Mouse (Mus musculus) brown adipose tissue, adult 24 weeks (tissue): ENCODE measurements around the gene Med12l. TPM values are rescaled to one million over a fixed set of nuclear protein-coding genes. Genes with fewer than 3 reads are reported as not detected.

Experiments
- H3K27ac ChIP-seq: fragments of 200-500 bp; replicated peaks from 2 replicates; pipeline ENCODE4 v1.5.1; 2012; ENCODE audit warnings: low read depth, mild to moderate bottlenecking, low read length
- H3K4me1 ChIP-seq: fragments of 200-500 bp; 2 replicates; pipeline ENCODE4 v1.6.1; 2012; ENCODE audit warnings: low read length, mixed read lengths; ENCODE audit not compliant: control insufficient read depth, insufficient read depth, insufficient read length
- H3K4me3 ChIP-seq: fragments of 200-500 bp; 2 replicates; pipeline ENCODE4 v1.5.1; 2012; ENCODE audit warnings: low read depth, mild to moderate bottlenecking, low read length, moderate library complexity; ENCODE audit not compliant: insufficient read depth
- polyA plus RNA-seq: library from polyadenylated mRNA; stranded (reverse); fragments of >200 nt; gene quantifications from 2 replicates; pipeline ENCODE4 v1.2.4, GENCODE M21; 2012; ENCODE audit not compliant: missing spikeins, insufficient read depth, insufficient read length

The Med12l gene
- polyA plus RNA-seq, 1 experiment: 3.7 TPM

DNA sequence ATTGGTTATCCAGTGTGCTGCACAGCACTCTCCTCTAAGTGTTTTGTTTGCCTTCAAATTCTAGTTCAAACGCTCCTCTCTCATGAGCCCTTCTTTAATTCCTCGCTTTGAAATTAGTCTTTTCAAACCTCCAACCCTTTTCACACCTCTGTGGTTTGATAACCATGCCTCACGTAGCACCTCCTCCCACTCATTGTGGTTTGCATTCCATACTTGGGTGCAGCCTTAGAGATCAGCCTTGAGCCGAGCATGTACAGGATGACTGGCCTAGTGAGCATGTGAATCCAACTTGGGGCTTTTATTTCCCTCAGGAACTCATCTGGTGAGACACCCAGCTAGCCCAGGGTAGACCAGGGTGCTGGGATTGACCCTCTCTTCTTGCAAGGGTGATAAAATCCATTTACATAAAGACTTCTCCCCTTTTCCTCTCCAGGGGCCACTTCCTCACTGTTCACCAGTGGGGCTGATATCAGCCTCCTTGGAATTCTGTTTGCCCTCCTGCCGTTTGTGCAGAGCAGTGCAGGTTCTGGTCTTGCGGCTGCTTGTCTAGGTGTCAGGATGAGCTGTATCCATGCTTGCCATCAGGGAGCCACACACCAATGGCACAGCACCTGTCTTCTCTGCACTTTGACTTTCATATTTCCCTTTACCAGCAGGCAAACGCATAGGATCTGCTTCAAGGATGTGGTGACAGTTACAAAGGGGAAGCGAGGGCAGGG is 198.3 kb downstream of the Med12l start:
- H3K27ac ChIP-seq: no peak overlapping the region
- no peak overlapping the region for H3K4me3 ChIP-seq
- H3K4me1 ChIP-seq: no peaks in the 10 kb centered on the region

DNA sequence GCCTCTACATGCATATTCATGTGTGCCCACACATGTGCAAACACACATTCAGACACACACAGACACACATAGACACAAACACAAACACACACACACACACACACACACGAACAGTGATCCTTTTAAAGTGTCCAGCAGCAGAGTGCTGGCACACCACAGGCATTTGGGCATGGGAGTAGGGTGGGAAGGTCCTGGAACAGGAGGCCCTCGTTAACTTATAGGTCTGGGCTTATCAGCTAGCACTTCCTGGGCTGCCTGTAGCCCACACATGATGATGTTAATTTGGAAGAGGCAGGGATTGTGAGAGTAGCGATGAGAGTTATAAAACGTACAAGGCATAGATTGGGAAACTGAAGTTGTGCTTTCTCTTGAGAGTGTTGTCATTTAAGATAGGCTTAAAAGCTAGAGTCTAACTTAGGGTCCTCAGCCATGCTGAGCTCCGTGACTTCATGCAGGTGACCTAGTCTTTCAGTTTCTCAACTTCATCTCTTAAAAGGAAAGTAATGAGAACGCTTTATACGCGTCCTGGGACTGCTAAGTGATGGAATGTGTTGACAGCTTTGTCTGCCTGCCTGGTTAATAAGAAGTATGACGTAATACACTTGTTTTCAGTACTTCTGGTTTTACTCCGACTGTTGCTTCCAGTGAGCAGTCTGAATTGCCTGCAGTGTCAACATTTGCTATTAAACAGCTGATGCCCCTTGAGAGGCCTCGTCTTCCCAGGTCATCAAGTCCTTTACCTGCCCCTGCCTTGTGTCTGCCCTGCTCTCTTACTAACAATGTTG is 199.3 kb downstream of the Med12l start:
- Histone ChIP-seq H3K27ac (no peak overlapping the region), H3K4me1 (no peaks in the 10 kb centered on the region), H3K4me3 (no peak overlapping the region)

DNA sequence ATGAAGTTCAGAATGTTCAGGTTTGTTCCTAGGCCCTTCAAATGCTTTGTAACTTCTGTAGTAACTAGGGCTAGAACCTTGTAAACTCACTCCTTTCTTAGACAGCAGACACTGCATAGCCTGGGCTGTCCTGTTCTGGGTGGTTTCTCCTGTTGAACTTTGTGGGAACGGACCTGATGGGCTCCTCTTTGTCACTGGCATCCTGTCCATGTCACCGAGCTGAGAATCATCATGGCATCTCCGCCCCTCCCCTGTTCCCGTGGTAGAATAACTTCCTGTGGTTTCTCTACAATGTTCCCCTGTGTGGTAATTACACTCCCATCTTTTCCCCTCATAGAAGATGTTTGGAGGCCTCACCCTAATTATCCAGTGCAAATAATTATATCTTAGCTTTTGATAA is 200.3 kb downstream of the Med12l start:
- Histone ChIP-seq H3K4me1 (no peaks in the 10 kb centered on the region), H3K27ac (no peak overlapping the region), H3K4me3 (no peak overlapping the region)

DNA sequence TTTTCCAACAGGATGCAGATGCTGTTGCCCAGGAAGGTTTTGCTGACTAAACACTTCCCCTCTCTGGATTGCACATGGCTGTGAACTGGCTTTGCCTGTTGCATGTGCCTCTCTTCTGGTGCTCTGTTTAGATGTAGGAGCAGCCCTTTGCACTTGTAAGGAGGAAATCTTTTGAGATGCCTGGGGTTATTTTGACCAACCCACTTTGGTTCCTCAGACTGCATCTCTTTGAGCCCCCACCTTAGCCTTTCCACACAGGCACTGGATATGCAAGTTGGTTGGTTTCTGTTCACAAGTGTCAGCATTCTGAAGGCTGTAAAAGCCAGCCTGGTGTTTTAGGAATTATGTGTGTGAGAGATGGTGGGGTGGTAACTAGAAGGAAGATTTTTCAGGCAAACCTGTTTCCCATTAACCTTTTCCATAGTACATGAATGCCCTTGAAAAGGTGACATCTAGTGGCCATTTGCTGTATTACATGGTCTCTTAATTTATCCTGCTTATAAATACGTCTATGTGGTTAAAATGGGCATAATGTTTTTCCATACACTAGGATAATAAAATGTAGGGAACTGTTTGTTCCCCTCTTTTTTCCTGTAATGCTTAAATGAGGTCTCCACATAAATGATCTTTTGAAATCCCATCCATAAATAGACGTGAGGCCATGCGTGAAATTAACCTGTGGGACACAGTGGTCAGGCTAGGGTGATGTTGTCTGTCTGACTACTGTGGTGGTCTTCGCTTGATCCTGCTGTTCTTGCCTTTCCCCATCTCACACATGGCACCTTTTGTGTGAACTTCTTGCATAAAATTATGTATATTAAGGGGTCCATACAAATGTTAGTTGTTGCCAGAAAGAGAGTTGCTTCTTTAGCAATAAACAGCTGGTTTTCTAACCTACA is 203.3 kb downstream of the Med12l start:
- Histone ChIP-seq H3K4me3 (no peak overlapping the region), H3K27ac (no peak overlapping the region), H3K4me1 (no peaks in the 10 kb centered on the region)

DNA sequence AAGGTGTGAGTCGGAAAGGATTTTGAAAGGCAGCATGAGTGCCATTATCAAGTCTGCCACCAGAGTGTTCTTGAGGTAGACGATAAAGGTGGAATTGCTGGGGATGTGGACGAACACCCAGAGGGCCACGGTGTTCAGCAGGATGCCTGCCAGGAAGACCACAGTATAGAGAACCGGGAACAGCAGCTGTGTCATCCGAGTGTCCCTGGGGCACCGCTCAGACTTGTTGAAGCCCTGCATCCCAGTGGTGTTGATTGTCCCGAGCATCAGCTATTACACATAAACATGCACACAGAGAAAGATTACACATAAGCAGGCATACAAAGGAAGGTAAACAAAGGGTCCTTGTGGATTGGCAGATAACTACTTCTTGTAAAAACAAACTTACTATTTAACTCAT is 204.5 kb downstream of the Med12l start:
- no peak overlapping the region for H3K4me3 ChIP-seq
- H3K27ac ChIP-seq: no peak overlapping the region
- no peaks in the 10 kb centered on the region for H3K4me1 ChIP-seq

DNA sequence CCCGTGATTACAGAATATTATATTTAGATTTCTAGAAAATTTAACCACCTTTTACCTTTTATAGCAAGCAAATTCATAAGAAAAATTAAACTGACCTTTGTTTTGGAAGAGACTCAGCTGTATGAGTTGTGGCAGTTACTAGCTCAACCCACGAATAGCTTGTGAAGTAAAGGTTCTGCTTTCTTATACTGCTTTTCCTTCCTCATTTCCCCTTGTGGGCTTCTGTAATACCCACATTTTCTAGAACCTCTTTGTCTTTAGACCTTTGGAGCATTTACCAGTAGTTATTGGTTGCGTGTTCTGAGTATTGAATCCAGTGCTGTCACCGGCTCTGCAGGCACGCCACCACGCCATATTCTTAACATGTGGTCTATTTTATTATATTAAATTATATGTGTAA is 205.1 kb downstream of the Med12l start, which contains the start of gene P2ry13:
Gene P2ry13, minus strand, starts transcription at position 156 of the 400 bp plus-strand sequence.
- Histone ChIP-seq H3K4me3 (no peak within 1 kb of the TSS), H3K27ac (no peak within 1 kb of the TSS; the same call in 1 of the 2 replicates), H3K4me1 (no peaks in the 10 kb centered on the region)

DNA sequence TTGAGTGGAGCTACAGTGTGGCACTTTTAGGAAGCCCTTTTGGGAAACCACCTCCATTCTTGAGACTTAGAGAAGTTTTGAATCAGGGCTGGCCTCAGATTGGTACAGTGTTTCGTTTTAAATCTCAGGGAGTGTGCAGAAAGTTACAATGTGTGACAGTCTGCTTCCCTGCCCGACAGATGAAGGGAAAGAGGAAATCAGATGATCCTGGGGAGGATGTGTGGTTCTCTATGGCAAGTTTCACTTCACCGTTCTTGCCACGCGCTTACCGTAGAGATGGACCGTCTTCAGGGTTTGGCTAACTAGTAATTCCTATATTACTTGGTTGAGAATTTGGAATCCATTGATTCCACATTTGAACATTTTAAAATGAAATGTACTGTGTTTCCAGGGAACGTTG is 206.2 kb downstream of the Med12l start:
- H3K4me1 ChIP-seq: no peaks in the 10 kb centered on the region
- H3K4me3 ChIP-seq: no peak overlapping the region
- no peak overlapping the region; the same call in 1 of the 2 replicates for H3K27ac ChIP-seq

DNA sequence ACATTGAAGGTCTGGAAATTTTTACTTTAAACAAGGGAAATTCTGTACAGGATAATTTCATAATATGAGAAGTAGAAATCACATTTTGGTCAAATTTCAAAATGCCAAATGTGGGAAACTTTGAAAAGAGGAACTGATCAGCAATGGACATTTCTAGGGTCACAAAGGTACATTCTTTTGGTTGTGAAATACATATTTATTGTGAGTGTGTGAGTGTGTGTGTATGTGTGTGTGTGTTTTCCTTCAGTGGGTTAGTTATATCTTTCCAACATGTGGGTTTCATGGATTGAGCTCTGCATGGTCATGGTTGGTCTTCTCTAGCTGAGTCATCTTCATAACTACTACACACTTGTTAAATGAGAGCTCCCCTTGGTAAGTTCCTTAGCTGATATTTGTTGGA is 206.8 kb downstream of the Med12l start:
- Histone ChIP-seq H3K4me3 (no peak overlapping the region), H3K4me1 (no peaks in the 10 kb centered on the region), H3K27ac (no peak overlapping the region)

DNA sequence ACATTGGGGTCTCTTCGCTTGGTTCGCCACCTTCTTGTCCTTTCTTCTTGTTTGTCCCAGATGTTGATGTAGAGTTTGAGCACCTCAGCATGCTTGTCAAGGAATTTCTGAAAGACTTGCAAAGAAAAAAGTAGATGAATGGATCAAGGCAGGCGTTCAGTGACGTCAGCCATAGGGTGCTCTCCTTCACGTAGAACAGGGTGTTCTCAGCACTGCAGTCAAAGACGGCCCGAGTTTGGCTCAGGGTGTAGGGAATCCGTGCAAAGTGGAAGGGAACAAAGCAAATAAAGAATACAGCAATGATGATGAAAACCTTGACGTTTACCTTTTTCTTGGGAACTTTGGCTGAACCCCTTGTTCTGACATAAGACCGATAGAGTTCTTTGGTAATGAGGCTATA is 211.6 kb downstream of the Med12l start:
- Histone ChIP-seq H3K4me1 (no peaks in the 10 kb centered on the region), H3K27ac (no peak overlapping the region), H3K4me3 (no peak overlapping the region)

DNA sequence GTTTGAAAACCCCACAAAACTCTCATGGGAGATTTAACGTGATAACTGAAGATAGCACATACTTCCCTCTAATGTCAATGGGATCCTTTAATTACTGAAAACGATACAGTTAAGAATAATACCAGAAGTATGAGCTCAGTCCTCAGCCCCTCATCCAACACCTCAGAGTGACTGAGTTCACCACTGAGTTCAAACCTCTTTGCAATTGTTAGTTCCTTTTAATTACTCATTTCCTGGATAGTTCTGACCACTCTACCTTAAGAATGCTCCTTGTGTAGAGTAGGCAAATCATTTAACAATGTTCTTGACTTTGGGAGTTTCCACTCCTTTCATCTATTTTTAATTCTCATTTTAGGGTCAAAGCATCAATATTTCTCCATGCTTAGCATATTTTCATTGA is 213.7 kb downstream of the Med12l start:
- H3K27ac ChIP-seq: no peak overlapping the region
- H3K4me3 ChIP-seq: no peak overlapping the region
- H3K4me1 ChIP-seq: no peaks in the 10 kb centered on the region

DNA sequence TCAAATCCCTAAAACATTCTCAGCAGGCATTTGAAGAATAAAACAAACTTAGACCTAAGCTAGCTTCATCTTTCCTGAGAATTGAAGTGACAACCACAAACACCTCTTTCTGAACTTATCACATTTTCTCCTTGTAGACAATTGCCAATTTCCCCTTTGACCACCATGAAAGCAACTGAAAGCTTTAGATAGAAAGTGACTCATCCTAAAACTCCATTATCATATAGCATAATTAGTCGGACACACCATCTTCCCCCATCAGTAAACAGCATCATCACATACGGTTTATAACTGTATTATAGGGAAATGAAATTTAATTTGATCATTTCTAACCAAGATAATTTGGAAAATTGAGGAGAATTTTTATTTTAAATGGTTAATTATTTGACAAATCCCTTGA is 216.7 kb downstream of the Med12l start:
- no peaks in the 10 kb centered on the region for H3K4me1 ChIP-seq
- no peak overlapping the region for H3K27ac ChIP-seq
- no peak overlapping the region for H3K4me3 ChIP-seq

DNA sequence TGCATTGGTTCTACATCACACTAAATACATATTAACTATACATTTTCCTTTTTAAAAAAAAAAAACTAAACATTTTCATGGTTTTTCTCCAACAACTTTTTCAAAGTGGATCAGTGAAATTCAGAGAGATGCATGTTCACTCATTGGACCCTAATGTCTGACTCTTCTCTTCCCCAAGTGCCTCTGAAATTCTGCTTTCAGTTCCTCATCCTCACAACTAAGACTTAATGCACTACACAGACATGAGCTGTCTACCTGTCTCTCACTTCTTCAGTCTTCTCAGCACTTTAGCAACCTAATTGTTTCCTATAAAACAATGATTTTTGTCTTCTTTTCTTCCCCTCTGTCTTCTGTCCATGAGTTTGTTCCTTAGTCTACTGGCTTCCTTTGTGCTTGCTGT is 219.8 kb downstream of the Med12l start:
- Histone ChIP-seq H3K4me3 (no peak overlapping the region), H3K4me1 (0 out of 2 replicates have a peak, but pooled peaks cover 2% of the 10 kb centered on the region), H3K27ac (no peak overlapping the region)

DNA sequence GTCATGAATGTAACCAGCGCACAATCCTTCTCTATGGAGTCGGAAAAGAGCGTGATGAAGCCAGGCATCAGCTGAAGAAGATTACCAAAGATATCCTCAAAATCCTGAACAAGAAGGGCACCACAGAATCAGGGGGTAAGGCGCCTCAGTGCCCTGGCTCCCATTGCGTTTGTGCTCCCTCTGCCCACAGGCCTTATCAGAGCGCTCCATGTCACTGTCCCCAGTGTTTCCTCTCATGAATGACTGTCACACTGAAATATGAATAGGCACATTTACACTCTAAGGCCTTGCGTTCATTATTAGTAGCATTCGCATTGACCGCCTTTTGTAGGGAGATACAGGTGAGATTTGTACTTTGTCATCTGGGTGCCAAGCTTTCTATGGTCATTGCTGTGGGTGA is 222.1 kb downstream of the Med12l start:
- H3K4me3 ChIP-seq: no peak overlapping the region
- H3K27ac ChIP-seq: no peak overlapping the region
- 0 out of 2 replicates have a peak, but pooled peaks cover 2% of the 10 kb centered on the region for H3K4me1 ChIP-seq

DNA sequence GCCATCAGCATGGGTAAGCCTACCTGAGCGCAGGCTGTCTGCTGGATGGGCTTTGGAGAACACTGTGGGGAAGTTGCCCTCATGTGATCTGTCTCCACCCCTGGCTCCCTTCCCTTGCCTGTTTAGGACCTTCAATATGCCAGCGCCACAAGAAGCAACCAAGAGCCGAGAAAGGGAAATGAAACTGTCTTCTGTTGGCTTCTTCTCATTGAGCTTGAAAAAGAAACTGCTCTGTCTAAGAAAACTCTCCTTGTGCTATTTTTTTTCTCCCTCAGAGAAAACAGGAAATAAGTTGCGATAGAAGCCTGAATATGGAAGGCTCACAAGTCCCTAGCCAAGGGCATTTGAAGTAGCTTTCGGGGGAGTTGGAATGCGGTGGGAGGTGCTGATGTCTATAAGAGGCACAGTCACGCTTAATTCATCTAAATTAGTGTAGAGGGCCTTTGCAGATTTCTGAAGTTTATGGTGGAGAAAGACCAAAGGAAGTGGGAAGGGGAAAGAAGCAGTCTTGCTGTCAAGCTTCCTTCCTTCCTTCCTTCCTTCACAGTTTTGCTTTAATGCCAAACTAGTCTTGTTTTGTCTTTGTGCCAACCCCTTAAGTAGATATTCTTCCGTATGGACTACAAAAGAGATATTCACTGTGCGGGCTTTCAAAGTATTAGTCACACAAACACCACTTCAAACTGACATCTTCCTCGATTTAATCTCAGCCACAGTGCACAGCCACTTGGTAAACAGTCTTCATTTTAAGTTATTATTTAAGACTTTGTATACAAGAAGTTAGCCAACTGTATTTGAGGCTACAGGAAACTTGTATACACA is 223.3 kb downstream of the Med12l start:
- Histone ChIP-seq H3K27ac (0 out of 2 replicates have a peak overlapping the region, but pooled peaks have one; percentile 0), H3K4me3 (no peak overlapping the region), H3K4me1 (0 out of 2 replicates have a peak, but pooled peaks cover 2% of the 10 kb centered on the region)
